Mouse (Mus musculus) forebrain, embryonic 15.5 days (tissue): ENCODE results near the gene Olfr1369-ps1. TPM values are rescaled to one million over a fixed set of nuclear protein-coding genes. Genes with fewer than 3 reads are reported as not detected.
A peak's percentile ranks its signal among the peaks of the same experiment; 100 is the strongest.

Experiments
- ATAC-seq: fragments of 200-750 bp; cut with Nextera tagmentation; replicated peaks from 2 replicates; pipeline ENCODE4 v1.8.0; 2017; ENCODE audit warnings: mild to moderate bottlenecking, moderate TSS enrichment, moderate library complexity
- H3K27ac ChIP-seq: fragments of 300-500 bp; sonication (generic); replicated peaks from 2 replicates; pipeline ENCODE4 v1.5.1; 2015; ENCODE audit warnings: mild to moderate bottlenecking, inconsistent platforms
- H3K27me3 ChIP-seq: fragments of 300-500 bp; sonication (generic); 2 replicates; pipeline ENCODE4 v1.6.1; 2015; ENCODE audit warnings: inconsistent platforms
- H3K36me3 ChIP-seq: fragments of 300-500 bp; sonication (generic); 2 replicates; pipeline ENCODE4 v1.6.1; 2015; ENCODE audit warnings: mild to moderate bottlenecking, inconsistent platforms
- H3K4me1 ChIP-seq: fragments of 300-500 bp; sonication (generic); 2 replicates; pipeline ENCODE4 v1.6.1; 2015; ENCODE audit warnings: inconsistent platforms
- H3K4me2 ChIP-seq: fragments of 300-500 bp; sonication (generic); replicated peaks from 2 replicates; pipeline ENCODE4 v1.6.1; 2015; ENCODE audit warnings: mild to moderate bottlenecking, inconsistent platforms
- H3K4me3 ChIP-seq: fragments of 300-500 bp; sonication (generic); 2 replicates; pipeline ENCODE4 v1.5.1; 2015; ENCODE audit warnings: mild to moderate bottlenecking, inconsistent platforms
- H3K9ac ChIP-seq: fragments of 300-500 bp; sonication (generic); replicated peaks from 2 replicates; pipeline ENCODE4 v1.6.1; 2015; ENCODE audit warnings: mild to moderate bottlenecking, inconsistent platforms
- H3K9me3 ChIP-seq: fragments of 300-500 bp; sonication (generic); 2 replicates; pipeline ENCODE4 v1.6.1; 2016; ENCODE audit warnings: inconsistent platforms
- WGBS: fragments of 180-500 bp; shearing (Covaris S2); methylation state at CpG from one replicate; pipeline ENCODE4 v1.1.7; 2015; ENCODE audit warnings: mixed read lengths; 5-methylcytosine and 5-hydroxymethylcytosine counted together
- polyA plus RNA-seq: library from polyadenylated mRNA; unstranded; fragments of >200 nt; fragmentation: Nextera tagmentation; extraction: Ambion mirVana; gene quantifications from 2 replicates; pipeline ENCODE4 v1.2.1, GENCODE M21; 2015

Gene Olfr1369-ps1
- polyA plus RNA-seq, 1 experiment from 2014 or later: not detected

- peak overlapping the region; percentile 61 for H3K9ac ChIP-seq
- H3K9me3 ChIP-seq: no peaks in the 10 kb centered on the region
- no peaks in the 10 kb centered on the region for H3K27me3 ChIP-seq
- 1% methylated on average over 19 of the region's 19 CpGs for WGBS
- peaks cover 19% of the 10 kb centered on the region for H3K4me1 ChIP-seq
- no peaks in the 10 kb centered on the region for H3K36me3 ChIP-seq
- no peak overlapping the region for H3K27ac ChIP-seq
- peak; percentile 46; the same call in 1 of the 2 replicates for ATAC-seq
- peak overlapping the region; percentile 95 for H3K4me2 ChIP-seq
- H3K4me3 ChIP-seq: peak overlapping the region; percentile 82
Observed at GRCm38 (mm10) chr13:21158785-21159474, 47.6 kb downstream of the Olfr1369-ps1 start.

GRCm38 (mm10) chr13:21159475-21159819 lies 48.2 kb downstream of the Olfr1369-ps1 start:
- ATAC-seq: no peak; the same call in 1 of the 2 replicates
- H3K36me3 ChIP-seq: no peaks in the 10 kb centered on the region
- H3K4me1 ChIP-seq: peaks cover 19% of the 10 kb centered on the region
- no peak overlapping the region for H3K27ac ChIP-seq
- 0% methylated on average over 15 of the region's 15 CpGs for WGBS
- peak overlapping the region; percentile 82 for H3K4me3 ChIP-seq
- H3K27me3 ChIP-seq: no peaks in the 10 kb centered on the region
- peak overlapping the region; percentile 95 for H3K4me2 ChIP-seq
- H3K9ac ChIP-seq: peak overlapping the region; percentile 61
- H3K9me3 ChIP-seq: no peaks in the 10 kb centered on the region

- H3K4me2 ChIP-seq: peak overlapping the region; percentile 95
- H3K27me3 ChIP-seq: no peaks in the 10 kb centered on the region
- H3K9me3 ChIP-seq: no peaks in the 10 kb centered on the region
- H3K4me3 ChIP-seq: peak overlapping the region; percentile 82
- WGBS: 0% methylated on average over 16 of the region's 16 CpGs
- peak; percentile 31 for ATAC-seq
- no peak overlapping the region for H3K27ac ChIP-seq
- peak overlapping the region; percentile 61 for H3K9ac ChIP-seq
- H3K4me1 ChIP-seq: peaks cover 19% of the 10 kb centered on the region
- H3K36me3 ChIP-seq: no peaks in the 10 kb centered on the region
Observed at GRCm38 (mm10) chr13:21160041-21160511, 48.8 kb downstream of the Olfr1369-ps1 start.

- H3K9ac ChIP-seq: peak overlapping the region; percentile 61
Observed at GRCm38 (mm10) chr13:21160657-21161590, 49.6 kb downstream of the Olfr1369-ps1 start.

DNA sequence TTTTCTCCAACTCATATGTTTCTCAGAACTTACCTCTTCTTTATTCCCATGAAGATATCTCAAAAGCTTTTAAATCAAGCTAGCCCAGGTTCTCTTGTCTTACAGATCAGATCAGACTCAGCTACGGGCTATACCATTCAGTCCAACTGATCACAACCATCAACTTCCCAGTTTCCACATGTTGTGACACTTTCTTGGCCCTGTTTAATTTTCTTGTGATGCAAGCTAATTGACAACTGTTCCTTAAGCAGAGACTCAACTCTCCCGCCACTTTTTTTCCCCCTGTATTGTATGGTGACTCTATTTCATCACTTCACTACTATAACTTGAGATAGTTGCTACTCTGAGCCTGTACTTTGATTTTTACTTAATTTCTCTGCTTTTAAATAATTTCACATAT lies 50.3 kb downstream of the Olfr1369-ps1 start:
- Histone ChIP-seq H3K36me3 (no peaks in the 10 kb centered on the region), H3K4me3 (peak overlapping the region; percentile 82), H3K9ac (no peak overlapping the region), H3K4me1 (peaks cover 19% of the 10 kb centered on the region), H3K27ac (0 out of 2 replicates have a peak overlapping the region, but pooled peaks have one; percentile 43), H3K27me3 (no peaks in the 10 kb centered on the region), H3K4me2 (peak overlapping the region; percentile 95), H3K9me3 (no peaks in the 10 kb centered on the region)
- 22% methylated on average over 2 of the region's 2 CpGs for WGBS
- peak; percentile 49 for ATAC-seq

More at GRCm38 (mm10) chr13:21160657-21161590, 49.6 kb downstream of the Olfr1369-ps1 start:
- Histone ChIP-seq H3K9me3 (no peaks in the 10 kb centered on the region), H3K27me3 (no peaks in the 10 kb centered on the region), H3K36me3 (no peaks in the 10 kb centered on the region), H3K4me3 (peak overlapping the region; percentile 82), H3K4me2 (peak overlapping the region; percentile 95), H3K27ac (peak overlapping the region; percentile 45; the same call in 1 of the 2 replicates), H3K4me1 (peaks cover 19% of the 10 kb centered on the region)
- peak; percentile 89 for ATAC-seq
- WGBS: under 1% methylated on average over 32 of the region's 32 CpGs

GRCm38 (mm10) chr13:21162591-21162990 lies 51.3 kb downstream of the Olfr1369-ps1 start:
- H3K4me2 ChIP-seq: no peak overlapping the region
- ATAC-seq: no peak
- 45% methylated on average over 5 of the region's 5 CpGs for WGBS

DNA sequence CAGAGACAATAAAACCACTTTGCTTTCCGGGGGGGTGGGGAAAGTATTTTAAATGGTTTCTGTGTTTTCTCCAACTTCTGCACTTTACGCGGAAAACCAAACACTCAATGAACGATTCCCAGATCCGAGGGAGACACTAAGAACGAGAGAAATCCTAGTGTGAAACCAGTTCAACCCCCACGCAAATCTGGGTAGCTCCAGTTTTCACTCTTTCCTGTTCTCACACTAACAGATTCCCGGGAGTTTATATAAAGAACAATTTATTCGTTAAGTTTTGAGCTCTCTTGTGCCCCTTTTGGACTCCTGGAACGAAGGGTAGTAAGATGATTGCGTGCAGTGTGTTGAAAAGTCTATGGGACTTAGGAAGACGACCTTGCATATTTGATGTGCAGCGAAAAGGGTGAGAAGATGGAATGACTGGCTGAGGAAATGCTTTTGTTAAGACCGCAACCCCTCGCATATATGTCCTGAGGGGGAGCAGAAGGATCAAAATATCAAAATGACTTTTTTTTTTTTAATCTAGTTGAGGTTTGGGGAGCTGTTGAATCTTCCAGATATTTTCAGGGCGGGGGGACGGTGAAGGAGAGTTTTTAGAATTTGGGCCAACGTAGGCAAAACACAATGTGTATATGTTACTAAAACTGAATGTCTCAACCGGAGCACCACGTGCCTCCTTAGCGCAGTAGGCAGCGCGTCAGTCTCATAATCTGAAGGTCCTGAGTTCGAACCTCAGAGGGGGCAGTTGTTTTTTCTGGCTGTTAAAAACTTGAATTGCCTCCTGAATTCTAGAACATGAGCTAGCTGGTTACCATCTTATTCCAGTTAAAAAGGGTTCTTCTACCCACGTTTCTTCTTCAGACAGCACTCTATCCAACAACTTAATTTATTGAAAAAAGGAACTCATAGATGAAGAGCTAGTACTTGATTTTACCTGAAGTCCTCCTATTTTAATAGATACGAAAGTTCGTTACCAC lies 55.9 kb downstream of the Olfr1369-ps1 start:
- under 1% methylated on average over 27 of the region's 27 CpGs for WGBS
- Histone ChIP-seq H3K4me3 (peak overlapping the region; percentile 66), H3K27ac (peak overlapping the region; percentile 13), H3K9ac (peak overlapping the region; percentile 46), H3K4me2 (peak overlapping the region; percentile 97), H3K4me1 (peaks cover 15% of the 10 kb centered on the region; the same call in 1 of the 2 replicates), H3K27me3 (no peaks in the 10 kb centered on the region), H3K9me3 (no peaks in the 10 kb centered on the region), H3K36me3 (no peaks in the 10 kb centered on the region)
- ATAC-seq: peak; percentile 54

More at GRCm38 (mm10) chr13:21162591-21162990, 51.3 kb downstream of the Olfr1369-ps1 start:
- H3K4me1 ChIP-seq: peaks cover 20% of the 10 kb centered on the region
- no peaks in the 10 kb centered on the region for H3K36me3 ChIP-seq
- no peaks in the 10 kb centered on the region for H3K9me3 ChIP-seq
- no peak overlapping the region for H3K9ac ChIP-seq
- no peak overlapping the region for H3K4me3 ChIP-seq
- no peaks in the 10 kb centered on the region for H3K27me3 ChIP-seq
- no peak overlapping the region for H3K27ac ChIP-seq

DNA sequence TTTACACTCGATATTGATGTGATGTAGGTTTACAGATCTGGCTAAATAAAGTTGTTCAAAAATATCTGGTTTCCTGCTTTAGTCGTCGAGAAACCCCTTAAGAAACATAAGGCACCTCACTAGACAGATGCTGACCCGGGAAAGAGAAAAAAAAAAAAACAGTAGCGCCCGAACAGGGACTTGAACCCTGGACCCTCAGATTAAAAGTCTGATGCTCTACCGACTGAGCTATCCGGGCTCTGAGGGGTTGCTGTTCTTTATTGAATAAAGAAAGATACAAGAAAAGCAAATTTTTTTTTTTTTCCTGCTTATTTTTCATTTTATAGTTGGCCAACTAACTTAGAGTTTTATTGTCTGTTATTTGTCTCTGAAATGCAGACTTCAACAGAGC lies 56.6 kb downstream of the Olfr1369-ps1 start:
- Histone ChIP-seq H3K4me2 (peak overlapping the region; percentile 97), H3K4me1 (peaks cover 21% of the 10 kb centered on the region), H3K27ac (no peak overlapping the region), H3K9me3 (no peaks in the 10 kb centered on the region), H3K36me3 (no peaks in the 10 kb centered on the region), H3K9ac (peak overlapping the region; percentile 45), H3K4me3 (peak overlapping the region; percentile 66), H3K27me3 (no peaks in the 10 kb centered on the region)
- under 1% methylated on average over 8 of the region's 8 CpGs for WGBS
- peak; percentile 38; the same call in 1 of the 2 replicates for ATAC-seq

GRCm38 (mm10) chr13:21168371-21169011 lies 57.2 kb downstream of the Olfr1369-ps1 start:
- no peak for ATAC-seq
- Histone ChIP-seq H3K4me3 (peak overlapping the region; percentile 66), H3K36me3 (no peaks in the 10 kb centered on the region), H3K27me3 (no peaks in the 10 kb centered on the region), H3K9me3 (no peaks in the 10 kb centered on the region), H3K4me2 (peak overlapping the region; percentile 97), H3K9ac (peak overlapping the region; percentile 45), H3K27ac (peak overlapping the region; percentile 24), H3K4me1 (peaks cover 26% of the 10 kb centered on the region)
- WGBS: under 1% methylated on average over 16 of the region's 16 CpGs
